Mouse (Mus musculus): ENCODE results near the gene Senp6. TPM values are rescaled to one million over a fixed set of nuclear protein-coding genes. Genes with fewer than 3 reads are reported as not detected.

Gene Senp6
- polyA plus RNA-seq, 1 experiment from 2014 or later: 50.0 TPM

Other genes with a start within 250 kb of the Senp6 start
- gene Filip1, start 54.1 kb upstream of the Senp6 start, polyA plus RNA-seq (2015; fragmentation: Nextera tagmentation; extraction: Ambion mirVana): 13.3 and 14.5 TPM in 2 replicates
- 26.6 and 28.2 TPM in 2 replicates for gene Myo6, start 98.1 kb downstream of the Senp6 start, polyA plus RNA-seq (2015; fragmentation: Nextera tagmentation; extraction: Ambion mirVana)

Measured in lung, embryonic 15.5 days (tissue).